Comparison of ENCODE assay signal across 10 mouse cellular contexts in genomic region chr17:40904056-40904597, GRCm38 (mm10). TPM values are rescaled to one million over a fixed set of nuclear protein-coding genes. Genes with fewer than 3 reads are reported as not detected.
DNase-seq lines count a peak whose midpoint lies in the region; ATAC-seq and TF ChIP-seq lines count a peak whose summit lies in the region.
"Had no signal": no experiment of that assay in that cellular context is flagged by ENCODE, and none has a peak within 500 bp of the region (broad histone marks: within the 10 kb centered on the region; RNA-seq: fewer than 3 reads in every experiment).

No protein-coding gene starts in this region.

- H3K9me3 ChIP-seq in intestine, embryonic 15.5 days: no peaks in the 10 kb centered on the region
- no peaks in the 10 kb centered on the region for H3K9me3 ChIP-seq in intestine, postnatal 0 days (ENCODE audit: control insufficient read depth)
- H3K9me3 ChIP-seq in forebrain, postnatal 0 days (ENCODE audit: low read length): no peaks in the 10 kb centered on the region

- no peak overlapping the region for H3K27ac ChIP-seq in intestine, embryonic 15.5 days
- H3K27ac ChIP-seq in intestine, postnatal 0 days (ENCODE audit: low read depth, low read length): no peak overlapping the region
- no peak overlapping the region for H3K27ac ChIP-seq in forebrain, postnatal 0 days (ENCODE audit: low read depth, low read length)
- H3K27ac ChIP-seq: left cerebral cortex, adult 2 months had no signal

- H3K27me3 ChIP-seq in intestine, embryonic 15.5 days (replicated peaks): no peaks in the 10 kb centered on the region
- no peaks in the 10 kb centered on the region for H3K27me3 ChIP-seq in intestine, postnatal 0 days (replicated peaks; ENCODE audit: control insufficient read depth, insufficient read depth, low read length)
- H3K27me3 ChIP-seq in forebrain, postnatal 0 days (ENCODE audit: insufficient read depth, low read length): no peaks in the 10 kb centered on the region

- no peak for ATAC-seq in intestine, embryonic 15.5 days
- ATAC-seq in intestine, postnatal 0 days: no peak
- ATAC-seq in forebrain, postnatal 0 days: no peak

- H3K36me3 ChIP-seq in intestine, embryonic 15.5 days: no peaks in the 10 kb centered on the region
- no peaks in the 10 kb centered on the region for H3K36me3 ChIP-seq in intestine, postnatal 0 days (ENCODE audit: control insufficient read depth, insufficient read depth)
- H3K36me3 ChIP-seq in forebrain, postnatal 0 days (ENCODE audit: insufficient read depth): no peaks in the 10 kb centered on the region

- WGBS in intestine, embryonic 15.5 days: 13% methylated on average over 11 of the region's 11 CpGs
- 19% methylated on average over 11 of the region's 11 CpGs for WGBS in intestine, postnatal 0 days
- WGBS in forebrain, postnatal 0 days: 8% methylated on average over 11 of the region's 11 CpGs

- no peaks in the 10 kb centered on the region for H3K4me1 ChIP-seq in intestine, embryonic 15.5 days (replicated peaks)
- H3K4me1 ChIP-seq in intestine, postnatal 0 days (replicated peaks; ENCODE audit: control insufficient read depth, insufficient read depth, low read length): no peaks in the 10 kb centered on the region
- H3K4me1 ChIP-seq in forebrain, postnatal 0 days (ENCODE audit: insufficient read depth): no peaks in the 10 kb centered on the region

- no peak overlapping the region for H3K9ac ChIP-seq in intestine, embryonic 15.5 days
- H3K9ac ChIP-seq in intestine, postnatal 0 days (ENCODE audit: low read depth, low read length): no peak overlapping the region
- no peak overlapping the region for H3K9ac ChIP-seq in forebrain, postnatal 0 days

- no peak overlapping the region for H3K4me3 ChIP-seq in intestine, embryonic 15.5 days (replicated peaks)
- H3K4me3 ChIP-seq in intestine, postnatal 0 days (ENCODE audit: low read depth, low read length): no peak overlapping the region
- no peak overlapping the region for H3K4me3 ChIP-seq in forebrain, postnatal 0 days (ENCODE audit: low read depth, low read length)
- H3K4me3 ChIP-seq: left cerebral cortex, adult 2 months had no signal

- H3K4me2 ChIP-seq in intestine, embryonic 15.5 days (replicated peaks): peak overlapping the region; percentile 42
- no peak overlapping the region for H3K4me2 ChIP-seq in intestine, postnatal 0 days (replicated peaks; ENCODE audit: low read depth)
- H3K4me2 ChIP-seq in forebrain, postnatal 0 days (ENCODE audit: low read depth): peak overlapping the region; percentile 21; the same call in 1 of the 2 replicates

- DNase-seq in cerebellum, adult 9-10 months: peak; percentile 20
- DNase-seq in forebrain, postnatal 0 days: no peak
- DNase-seq in lung, postnatal 14 days: peak; percentile 2
- no peak for DNase-seq in frontal cortex, postnatal 14 days (ENCODE audit: low spot score in 2 of 2)
- DNase-seq in layer of hippocampus, postnatal 10 days (ENCODE audit: low spot score in 2 of 2): no peak
- no peak for DNase-seq in gastrocnemius, postnatal 25 days

- no peak for TF ChIP-seq CTCF in intestine, postnatal 0 days (IDR thresholded peaks at IDR 0.05; ENCODE audit: low read depth)
- TF ChIP-seq CTCF in forebrain, postnatal 0 days (IDR thresholded peaks at IDR 0.05; ENCODE audit: low read depth): no peak

RNA-seq across cellular contexts. Expression of gene Glyatl3, which starts 10.0 kb away (rescaled TPM):
- not detected in 2 replicates for polyA plus RNA-seq in intestine, embryonic 15.5 days (2015; fragmentation: Nextera tagmentation; extraction: Ambion mirVana)
- not detected in 2 replicates for polyA plus RNA-seq in intestine, postnatal 0 days (2015; fragmentation: Nextera tagmentation; extraction: Ambion mirVana)
- total RNA-seq in forebrain, postnatal 0 days (2014; rRNA removed): not detected in 2 replicates
- polyA plus RNA-seq in forebrain, postnatal 0 days (2015; fragmentation: Nextera tagmentation; extraction: Ambion mirVana): not detected in 2 replicates
- not detected for total RNA-seq in layer of hippocampus, postnatal 10 days (2021)
- not detected for total RNA-seq in gastrocnemius, postnatal 25 days (2021)
- total RNA-seq: gastrocnemius, adult 18-20 months; left cerebral cortex, adult 2 months had no signal

RNA-seq across cellular contexts. Expression of gene 9130008F23Rik, which starts 23.8 kb away (rescaled TPM):
- polyA plus RNA-seq in intestine, embryonic 15.5 days (2015; fragmentation: Nextera tagmentation; extraction: Ambion mirVana): 4.4 and 4.8 TPM in 2 replicates
- polyA plus RNA-seq in intestine, postnatal 0 days (2015; fragmentation: Nextera tagmentation; extraction: Ambion mirVana): 7.2 and 7.3 TPM in 2 replicates
- 1.7 and 2.1 TPM in 2 replicates for total RNA-seq in forebrain, postnatal 0 days (2014; rRNA removed)
- polyA plus RNA-seq in forebrain, postnatal 0 days (2015; fragmentation: Nextera tagmentation; extraction: Ambion mirVana): 0.47 and 0.52 TPM in 2 replicates
- total RNA-seq in layer of hippocampus, postnatal 10 days (2021): under 1 TPM; 0.53 to 0.69 TPM
- under 1 TPM; 0.20 to 0.48 TPM for total RNA-seq in gastrocnemius, postnatal 25 days (2021)

RNA-seq across cellular contexts. Expression of gene Mut, which starts 30.4 kb away (rescaled TPM):
- polyA plus RNA-seq in intestine, embryonic 15.5 days (2015; fragmentation: Nextera tagmentation; extraction: Ambion mirVana): 42.9 and 44.0 TPM in 2 replicates
- 22.4 and 25.7 TPM in 2 replicates for polyA plus RNA-seq in intestine, postnatal 0 days (2015; fragmentation: Nextera tagmentation; extraction: Ambion mirVana)
- 15.5 and 18.6 TPM in 2 replicates for total RNA-seq in forebrain, postnatal 0 days (2014; rRNA removed)
- polyA plus RNA-seq in forebrain, postnatal 0 days (2015; fragmentation: Nextera tagmentation; extraction: Ambion mirVana): 13.8 and 17.8 TPM in 2 replicates
- 10 to 100 TPM; 33.7 to 34.4 TPM for total RNA-seq in layer of hippocampus, postnatal 10 days (2021)
- 10 to 100 TPM; 63.3 to 68.0 TPM for total RNA-seq in gastrocnemius, postnatal 25 days (2021)

RNA-seq across cellular contexts. Expression of gene Cenpq, which starts 30.7 kb away (rescaled TPM):
- polyA plus RNA-seq in intestine, embryonic 15.5 days (2015; fragmentation: Nextera tagmentation; extraction: Ambion mirVana): 19.2 and 21.0 TPM in 2 replicates
- polyA plus RNA-seq in intestine, postnatal 0 days (2015; fragmentation: Nextera tagmentation; extraction: Ambion mirVana): 7.2 and 8.4 TPM in 2 replicates
- total RNA-seq in forebrain, postnatal 0 days (2014; rRNA removed): 6.9 and 7.6 TPM in 2 replicates
- 10.7 and 11.8 TPM in 2 replicates for polyA plus RNA-seq in forebrain, postnatal 0 days (2015; fragmentation: Nextera tagmentation; extraction: Ambion mirVana)
- 1 to 10 TPM; 5.1 to 6.3 TPM for total RNA-seq in layer of hippocampus, postnatal 10 days (2021)
- total RNA-seq in gastrocnemius, postnatal 25 days (2021): 1 to 10 TPM; 2.9 to 3.4 TPM

Comparison
In these comparisons a context has a peak if more than half of its experiments do, and no peak if none do; other contexts are left out.
1. DNase-seq: peak in cerebellum, adult 9-10 months (single experiment) and lung, postnatal 14 days (single experiment); none in forebrain, postnatal 0 days (single experiment), frontal cortex, postnatal 14 days (0 of 2), layer of hippocampus, postnatal 10 days (0 of 2) and gastrocnemius, postnatal 25 days (single experiment).